ENCODE assay signal across 9 mouse cellular contexts in genomic region chr11:8656448-8657393, GRCm38 (mm10). TPM values are rescaled to one million over a fixed set of nuclear protein-coding genes. Genes with fewer than 3 reads are reported as not detected.
DNase-seq lines count a peak whose midpoint lies in the region; ATAC-seq lines count a peak whose summit lies in the region.
"Had no signal": no experiment of that assay in that cellular context is flagged by ENCODE, and none has a peak within 500 bp of the region (broad histone marks: within the 10 kb centered on the region; RNA-seq: fewer than 3 reads in every experiment).

No protein-coding gene starts in this region.

- H3K36me3 ChIP-seq in neural tube, embryonic 12.5 days = no peaks in the 10 kb centered on the region
- H3K36me3 ChIP-seq in embryonic facial prominence, embryonic 15.5 days = no peaks in the 10 kb centered on the region
- H3K36me3 ChIP-seq in stomach, embryonic 16.5 days (ENCODE audit: control insufficient read depth, insufficient read depth, low read length) = no peaks in the 10 kb centered on the region; the same call in 1 of the 2 replicates
- 0 out of 2 replicates have a peak, but pooled peaks cover 3% of the 10 kb centered on the region for H3K36me3 ChIP-seq in heart, embryonic 12.5 days

- no peak overlapping the region for H3K27ac ChIP-seq in neural tube, embryonic 12.5 days
- peak overlapping the region; percentile 77 for H3K27ac ChIP-seq in embryonic facial prominence, embryonic 15.5 days (replicated peaks)
- H3K27ac ChIP-seq in stomach, embryonic 16.5 days (ENCODE audit: low read length) = peak overlapping the region; percentile 82
- no peak overlapping the region for H3K27ac ChIP-seq in heart, embryonic 12.5 days (ENCODE audit: poor library complexity, severe bottlenecking)

- peaks cover 24% of the 10 kb centered on the region for H3K4me1 ChIP-seq in neural tube, embryonic 12.5 days
- H3K4me1 ChIP-seq in embryonic facial prominence, embryonic 15.5 days = peaks cover 77% of the 10 kb centered on the region
- peaks cover 72% of the 10 kb centered on the region for H3K4me1 ChIP-seq in stomach, embryonic 16.5 days (ENCODE audit: control insufficient read depth, insufficient read depth, low read length)
- peaks cover 52% of the 10 kb centered on the region for H3K4me1 ChIP-seq in heart, embryonic 12.5 days (replicated peaks)

- no peak overlapping the region for H3K4me3 ChIP-seq in neural tube, embryonic 12.5 days
- no peak overlapping the region for H3K4me3 ChIP-seq in embryonic facial prominence, embryonic 15.5 days (replicated peaks)
- H3K4me3 ChIP-seq in stomach, embryonic 16.5 days (replicated peaks; ENCODE audit: low read length) = no peak overlapping the region
- H3K4me3 ChIP-seq in heart, embryonic 12.5 days = no peak overlapping the region

- no peak overlapping the region for H3K4me2 ChIP-seq in neural tube, embryonic 12.5 days (replicated peaks)
- no peak overlapping the region; the same call in 1 of the 2 replicates for H3K4me2 ChIP-seq in embryonic facial prominence, embryonic 15.5 days (replicated peaks)
- peak overlapping the region; percentile 3; the same call in 1 of the 2 replicates for H3K4me2 ChIP-seq in stomach, embryonic 16.5 days (ENCODE audit: low read depth, low read length)
- no peak overlapping the region for H3K4me2 ChIP-seq in heart, embryonic 12.5 days

- H3K9ac ChIP-seq in neural tube, embryonic 12.5 days = no peak overlapping the region
- H3K9ac ChIP-seq in embryonic facial prominence, embryonic 15.5 days = no peak overlapping the region
- peak overlapping the region; percentile 34; the same call in 1 of the 2 replicates for H3K9ac ChIP-seq in stomach, embryonic 16.5 days (ENCODE audit: low read length)
- no peak overlapping the region for H3K9ac ChIP-seq in heart, embryonic 12.5 days

- no peak for DNase-seq in neural tube, embryonic 10.5 days (ENCODE audit: extremely low spot score, low spot score)
- DNase-seq in kidney, postnatal 14 days = peak; percentile 55
- no peak for DNase-seq in gastrocnemius, postnatal 25 days
- DNase-seq in natural killer cell, adult 2 months (ENCODE audit: low spot score in 2 of 2) = no peak
- DNase-seq: cerebellum, adult 9-10 months had no signal

- ATAC-seq in neural tube, embryonic 12.5 days (ENCODE audit: low FRiP score, low read depth) = 0 out of 2 replicates have a peak, but pooled peaks have one; percentile 22
- peak; percentile 82 for ATAC-seq in embryonic facial prominence, embryonic 15.5 days (ENCODE audit: insufficient number of reproducible peaks, low FRiP score, low TSS enrichment, low read depth)
- peak; percentile 43; the same call in 1 of the 2 replicates for ATAC-seq in stomach, embryonic 16.5 days (ENCODE audit: insufficient read depth, low FRiP score)
- ATAC-seq in heart, embryonic 12.5 days (ENCODE audit: insufficient number of reproducible peaks, low FRiP score) = no peak

- H3K9me3 ChIP-seq in neural tube, embryonic 12.5 days = no peaks in the 10 kb centered on the region
- no peaks in the 10 kb centered on the region for H3K9me3 ChIP-seq in embryonic facial prominence, embryonic 15.5 days (replicated peaks)
- H3K9me3 ChIP-seq in stomach, embryonic 16.5 days (replicated peaks; ENCODE audit: control insufficient read depth, low read length) = no peaks in the 10 kb centered on the region
- 0 out of 2 replicates have a peak, but pooled peaks cover 8% of the 10 kb centered on the region for H3K9me3 ChIP-seq in heart, embryonic 12.5 days (replicated peaks)

- WGBS in neural tube, embryonic 12.5 days = 68% methylated on average over 12 of the region's 12 CpGs
- WGBS in embryonic facial prominence, embryonic 15.5 days = 40% methylated on average over 12 of the region's 12 CpGs
- 47% methylated on average over 12 of the region's 12 CpGs for WGBS in stomach, embryonic 16.5 days
- WGBS in heart, embryonic 12.5 days = 79% methylated on average over 12 of the region's 12 CpGs

- no peaks in the 10 kb centered on the region for H3K27me3 ChIP-seq in neural tube, embryonic 12.5 days (replicated peaks)
- H3K27me3 ChIP-seq in embryonic facial prominence, embryonic 15.5 days = no peaks in the 10 kb centered on the region
- H3K27me3 ChIP-seq in stomach, embryonic 16.5 days (ENCODE audit: control insufficient read depth, insufficient read depth, low read length) = no peaks in the 10 kb centered on the region
- 0 out of 2 replicates have a peak, but pooled peaks cover 2% of the 10 kb centered on the region for H3K27me3 ChIP-seq in heart, embryonic 12.5 days (replicated peaks)

RNA-seq across cellular contexts. Expression of gene Tns3, which starts 7.6 kb away (rescaled TPM):
- polyA plus RNA-seq in neural tube, embryonic 12.5 days (2016; fragmentation: Nextera tagmentation; extraction: Ambion mirVana) = 12.4 and 12.6 TPM in 2 replicates
- 23.4 and 25.9 TPM in 2 replicates for polyA plus RNA-seq in embryonic facial prominence, embryonic 15.5 days (2015; fragmentation: Nextera tagmentation; extraction: Ambion mirVana)
- polyA plus RNA-seq in stomach, embryonic 16.5 days (2015; fragmentation: Nextera tagmentation; extraction: Ambion mirVana) = 28.0 and 30.4 TPM in 2 replicates
- total RNA-seq in gastrocnemius, postnatal 25 days (2021) = 1 to 10 TPM; 6.6 to 7.1 TPM
- 16.7 and 17.6 TPM in 2 replicates for polyA plus RNA-seq in heart, embryonic 12.5 days (2016; fragmentation: Nextera tagmentation; extraction: Ambion mirVana)

Comparison
In these comparisons a context has a peak if more than half of its experiments do, and no peak if none do; other contexts are left out.
1. H3K27ac ChIP-seq: peak in embryonic facial prominence, embryonic 15.5 days (single experiment) and stomach, embryonic 16.5 days (single experiment); none in neural tube, embryonic 12.5 days (single experiment) and heart, embryonic 12.5 days (single experiment).